Mouse (Mus musculus) heart, postnatal 0 days (tissue): ENCODE data around the gene Prcp.

Source experiments
- CTCF ChIP-seq: IDR thresholded peaks from 2 replicates; pipeline ENCODE4 v1.5.1; 2016; ENCODE audit warnings: antibody characterized with exemption, control low read depth, low read depth
- EP300 ChIP-seq: IDR thresholded peaks from 2 replicates; pipeline ENCODE4 v1.6.1; 2016; ENCODE audit warnings: antibody characterized with exemption, low read depth

- peak; percentile 75 for TF ChIP-seq CTCF
- TF ChIP-seq EP300 = no peak
Measured at GRCm38 (mm10) chr7:92967381-92968127, 93.3 kb downstream of the Prcp start.
